Mouse (Mus musculus) lung, postnatal 0 days (tissue): ENCODE results near the gene Invs.

Source experiments
- CTCF ChIP-seq: IDR thresholded peaks from 2 replicates; pipeline ENCODE4 v1.5.1; 2016; ENCODE audit warnings: antibody characterized with exemption, mild to moderate bottlenecking
- EP300 ChIP-seq: IDR thresholded peaks from 2 replicates; pipeline ENCODE4 v1.6.1; 2016; ENCODE audit warnings: antibody characterized with exemption, mild to moderate bottlenecking, control low read depth

DNA sequence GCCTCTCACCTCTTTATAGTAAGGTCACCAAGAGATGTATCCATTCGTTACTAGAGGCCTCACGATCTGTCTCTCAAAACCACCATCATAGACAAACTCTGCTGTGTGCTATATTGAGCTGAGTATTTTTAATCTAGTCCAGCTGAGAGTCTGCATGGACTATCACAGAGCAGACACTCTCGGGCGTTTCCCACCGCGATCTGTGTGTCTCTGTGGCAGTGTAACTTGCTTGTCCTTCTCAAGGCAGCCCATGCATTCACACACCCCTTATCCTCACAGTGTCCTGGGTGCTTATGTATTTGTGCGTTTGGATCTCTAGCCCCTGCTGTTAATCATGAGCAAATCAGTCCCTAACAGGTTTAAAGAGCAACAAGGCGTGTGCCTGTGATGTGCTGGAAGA, 133.9 kb downstream of the Invs start:
- TF ChIP-seq CTCF = no peak
- TF ChIP-seq EP300 = no peak
